Mouse (Mus musculus) thymus, adult 2 months (tissue): Measurements from ENCODE around the gene Plekha5.

Experiments used
- CTCF ChIP-seq: fragments of 200-500 bp; IDR thresholded peaks from 2 replicates; pipeline ENCODE4 v1.5.1; 2012; ENCODE audit warnings: mild to moderate bottlenecking, control low read depth, low read length, moderate library complexity, borderline replicate concordance; ENCODE audit not compliant: control insufficient read depth, poor library complexity, insufficient read depth; ENCODE audit errors: extremely low read depth
- POLR2A ChIP-seq: fragments of 200-500 bp; IDR thresholded peaks from 2 replicates; pipeline ENCODE4 v1.6.1; 2012; ENCODE audit warnings: mild to moderate bottlenecking, low read length, control low read depth, moderate library complexity; ENCODE audit not compliant: control insufficient read depth, poor library complexity, insufficient read depth; ENCODE audit errors: extremely low read depth

DNA sequence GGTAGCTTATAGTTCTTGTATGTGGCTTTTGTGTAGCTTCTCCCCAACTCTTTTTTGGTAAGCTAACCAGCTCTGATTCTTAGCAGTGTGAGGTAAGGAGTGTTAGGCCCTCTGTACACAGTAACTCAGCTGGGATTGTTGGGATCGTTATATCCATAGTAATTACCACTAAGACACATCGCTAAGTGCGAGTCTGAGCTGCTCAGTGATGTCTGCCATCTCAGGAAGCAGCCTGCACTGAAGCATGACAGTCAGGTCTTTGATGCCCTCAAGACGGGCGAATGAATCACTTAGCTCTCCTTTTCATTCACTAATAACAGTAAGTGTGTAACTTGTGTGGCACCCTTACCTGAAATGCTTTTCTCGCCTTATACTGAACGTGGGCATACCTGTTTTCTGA, 36.5 kb downstream of the Plekha5 start:
- TF ChIP-seq CTCF (no peak), POLR2A (no peak)
